Mouse (Mus musculus): Measurements from ENCODE around the gene Ninj1. TPM values are rescaled to one million over a fixed set of nuclear protein-coding genes. Genes with fewer than 3 reads are reported as not detected.
A peak's percentile ranks its signal among the peaks of the same experiment; 100 is the strongest.

The Ninj1 gene
- total and polyA plus RNA-seq, 2 experiments from 2014 or later = 50.0 to 54.4 TPM

DNA sequence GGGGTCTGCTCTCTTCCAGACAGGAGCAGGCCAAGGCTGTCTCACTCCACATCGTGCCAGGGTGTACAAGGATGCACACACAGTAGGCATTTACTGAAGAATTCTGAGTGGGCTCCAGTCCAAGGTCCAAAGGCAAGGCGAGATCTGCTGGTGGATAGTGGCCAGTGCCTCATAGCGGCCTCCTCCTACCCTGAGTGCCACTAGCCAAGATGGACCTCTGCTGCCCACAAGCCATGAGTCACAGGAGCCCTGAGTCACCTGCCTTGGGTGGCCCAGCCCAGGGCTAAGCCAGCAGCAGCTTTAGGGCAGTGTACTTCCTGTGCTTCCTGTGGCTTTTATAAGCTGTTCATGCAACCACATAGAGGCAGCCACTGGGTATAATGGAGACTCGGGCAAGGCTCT lies 26.2 kb downstream of the Ninj1 start:
- Histone ChIP-seq H3K27ac (peak overlapping the region; percentile 48; the same call in 1 of the 2 replicates), H3K4me1 (ENCODE audit: insufficient read depth, low read length) (peaks cover 28% of the 10 kb centered on the region), H3K27me3 (ENCODE audit: insufficient read depth, low read length) (no peaks in the 10 kb centered on the region), H3K4me3 (ENCODE audit: low read length) (no peak overlapping the region), H3K9me3 (ENCODE audit: low read length) (no peaks in the 10 kb centered on the region), H3K36me3 (ENCODE audit: insufficient read depth, low read length) (no peaks in the 10 kb centered on the region), H3K4me2 (ENCODE audit: low read depth, low read length) (peak overlapping the region; percentile 3; the same call in 1 of the 2 replicates), H3K9ac (replicated peaks; ENCODE audit: low read length) (no peak overlapping the region; the same call in 1 of the 2 replicates)
- WGBS = 36% methylated on average over 4 of the region's 4 CpGs
- TF ChIP-seq CTCF (IDR thresholded peaks at IDR 0.05; ENCODE audit: low read depth) = no peak
- ATAC-seq = no peak
- DNase-seq (ENCODE audit: low spot score) = peak; percentile 7

DNA sequence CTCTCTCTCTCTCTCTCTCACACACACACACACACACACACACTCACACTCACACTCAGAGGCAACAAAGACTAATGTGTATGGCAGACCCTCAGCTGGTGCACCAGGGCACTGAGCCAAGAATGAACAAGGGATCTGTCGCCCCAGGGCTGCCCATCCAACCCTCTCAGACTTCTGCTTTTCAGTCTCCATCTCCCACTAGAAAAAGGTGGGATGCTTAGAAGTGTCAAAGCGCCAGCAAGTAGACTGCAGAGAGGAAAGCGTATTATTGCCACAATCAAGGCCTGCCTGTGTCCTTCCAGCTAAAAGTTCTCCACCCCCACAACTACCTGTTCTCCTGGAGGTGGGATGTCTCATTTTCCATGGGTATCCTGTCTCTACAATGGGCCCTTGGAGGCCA lies 27.2 kb downstream of the Ninj1 start:
- H3K27me3 ChIP-seq (ENCODE audit: insufficient read depth, low read length) = no peaks in the 10 kb centered on the region
- 56% methylated on average over 3 of the region's 3 CpGs for WGBS
- no peaks in the 10 kb centered on the region for H3K9me3 ChIP-seq (ENCODE audit: low read length)
- peak overlapping the region; percentile 68; the same call in 1 of the 2 replicates for H3K9ac ChIP-seq (replicated peaks; ENCODE audit: low read length)
- peak overlapping the region; percentile 90 for H3K4me2 ChIP-seq (ENCODE audit: low read depth, low read length)
- TF ChIP-seq CTCF (IDR thresholded peaks at IDR 0.05; ENCODE audit: low read depth) = no peak
- no peak overlapping the region for H3K4me3 ChIP-seq (ENCODE audit: low read length)
- H3K27ac ChIP-seq = no peak overlapping the region
- DNase-seq (ENCODE audit: low spot score) (peak; percentile 32), ATAC-seq (no peak)
- peaks cover 28% of the 10 kb centered on the region for H3K4me1 ChIP-seq (ENCODE audit: insufficient read depth, low read length)
- no peaks in the 10 kb centered on the region for H3K36me3 ChIP-seq (ENCODE audit: insufficient read depth, low read length)

DNA sequence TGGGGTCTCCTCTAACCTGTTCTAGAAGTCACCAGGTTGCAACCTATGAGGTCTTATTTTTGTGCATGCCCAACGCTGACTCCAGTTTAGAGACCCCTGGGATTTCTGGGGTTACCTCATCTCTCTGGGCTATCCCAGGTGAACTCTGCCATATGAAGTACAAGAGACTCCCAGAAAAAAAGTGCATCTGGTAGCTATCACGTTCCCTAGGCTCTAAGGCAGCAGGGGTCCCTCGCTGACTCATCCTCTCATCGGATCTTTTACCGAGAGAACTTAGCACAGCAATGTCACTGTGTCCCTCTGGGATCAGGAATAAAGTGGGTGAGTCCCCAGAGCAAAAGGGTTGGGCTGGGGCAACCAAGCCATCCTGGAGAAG lies 27.8 kb downstream of the Ninj1 start:
- Histone ChIP-seq H3K9ac (replicated peaks; ENCODE audit: low read length) (peak overlapping the region; percentile 68), H3K27ac (peak overlapping the region; percentile 59; the same call in 1 of the 2 replicates), H3K4me1 (ENCODE audit: insufficient read depth, low read length) (peaks cover 28% of the 10 kb centered on the region), H3K27me3 (ENCODE audit: insufficient read depth, low read length) (no peaks in the 10 kb centered on the region), H3K36me3 (ENCODE audit: insufficient read depth, low read length) (no peaks in the 10 kb centered on the region), H3K9me3 (ENCODE audit: low read length) (no peaks in the 10 kb centered on the region), H3K4me3 (ENCODE audit: low read length) (peak overlapping the region; percentile 65), H3K4me2 (ENCODE audit: low read depth, low read length) (peak overlapping the region; percentile 90)
- DNase-seq (ENCODE audit: low spot score) (no peak), ATAC-seq (no peak)
- 13% methylated on average over 5 of the region's 5 CpGs for WGBS
- no peak for TF ChIP-seq CTCF (IDR thresholded peaks at IDR 0.05; ENCODE audit: low read depth)

DNA sequence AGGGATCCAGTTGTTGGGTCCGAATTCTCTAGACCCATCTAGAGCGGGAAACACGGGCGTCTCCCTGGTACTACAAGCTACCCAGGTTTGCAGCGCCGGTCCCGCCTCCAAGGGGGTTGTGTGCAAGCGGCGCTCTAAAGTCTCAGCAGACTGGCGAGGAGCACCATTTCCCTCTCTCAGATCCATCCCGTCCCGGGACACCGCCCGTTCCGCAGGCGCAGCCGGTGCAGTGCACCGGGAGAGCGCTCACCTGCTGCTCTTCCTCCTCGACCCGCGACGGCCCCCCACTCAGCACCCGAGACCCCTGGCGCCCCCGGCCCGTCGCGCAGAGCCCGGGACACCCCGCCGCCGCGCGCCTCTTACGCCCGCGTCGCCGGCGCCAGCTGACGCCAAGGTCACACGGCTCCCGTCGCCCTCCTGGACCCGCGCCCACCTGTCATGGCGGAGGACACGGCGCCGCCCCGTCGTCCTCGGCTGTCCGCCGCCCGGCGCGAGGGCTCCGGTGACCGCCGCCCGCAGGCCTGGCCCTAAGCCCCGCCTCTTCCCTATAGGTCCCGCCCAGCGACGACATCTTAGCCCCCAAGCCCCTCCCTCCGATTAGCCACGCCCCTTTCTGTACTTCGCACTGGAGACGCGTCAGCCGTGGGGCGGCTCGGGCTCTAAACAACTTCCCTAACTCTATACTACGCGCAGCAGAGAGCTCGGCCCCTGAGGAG lies 28.4 kb downstream of the Ninj1 start, which contains the start of gene Card19:
Card19 (minus strand) TSS at position 534 of the 716 bp plus-strand sequence.
- no peaks in the 10 kb centered on the region for H3K9me3 ChIP-seq (ENCODE audit: low read length)
- under 1% methylated on average over 69 of the region's 78 CpGs for WGBS
- no peaks in the 10 kb centered on the region for H3K36me3 ChIP-seq (ENCODE audit: insufficient read depth, low read length)
- peak; percentile 87 for ATAC-seq
- H3K4me3 ChIP-seq (ENCODE audit: low read length) = peak within 1 kb of the TSS; percentile 65
- peak within 1 kb of the TSS; percentile 68 for H3K9ac ChIP-seq (replicated peaks; ENCODE audit: low read length)
- H3K4me2 ChIP-seq (ENCODE audit: low read depth, low read length) = peak within 1 kb of the TSS; percentile 90
- no peaks in the 10 kb centered on the region for H3K27me3 ChIP-seq (ENCODE audit: insufficient read depth, low read length)
- peaks cover 28% of the 10 kb centered on the region for H3K4me1 ChIP-seq (ENCODE audit: insufficient read depth, low read length)
- peak within 1 kb of the TSS; percentile 59 for H3K27ac ChIP-seq
- DNase-seq (ENCODE audit: low spot score) = peak; percentile 94
- no peak for TF ChIP-seq CTCF (IDR thresholded peaks at IDR 0.05; ENCODE audit: low read depth)

DNA sequence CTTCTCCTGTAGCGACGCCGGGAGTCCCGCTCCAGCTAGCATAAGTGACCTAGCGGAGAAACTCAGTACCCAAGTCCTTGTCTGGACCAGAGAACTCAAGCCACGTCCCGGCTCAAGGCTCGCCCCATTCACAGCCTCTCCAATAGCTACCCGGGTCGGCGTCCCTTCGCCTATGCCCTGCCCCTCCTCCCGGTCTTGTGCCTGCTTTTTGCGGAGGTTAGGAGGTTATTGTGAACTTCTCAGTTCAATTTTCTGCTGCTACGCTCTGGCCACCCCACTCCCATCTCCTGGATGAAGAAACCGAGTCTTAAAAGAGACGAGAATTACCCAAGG lies 28.9 kb downstream of the Ninj1 start:
- no peak for ATAC-seq
- Histone ChIP-seq H3K27me3 (ENCODE audit: insufficient read depth, low read length) (no peaks in the 10 kb centered on the region), H3K27ac (peak overlapping the region; percentile 59; the same call in 1 of the 2 replicates), H3K9me3 (ENCODE audit: low read length) (no peaks in the 10 kb centered on the region), H3K4me2 (ENCODE audit: low read depth, low read length) (peak overlapping the region; percentile 90), H3K4me3 (ENCODE audit: low read length) (peak overlapping the region; percentile 65), H3K9ac (replicated peaks; ENCODE audit: low read length) (peak overlapping the region; percentile 68; the same call in 1 of the 2 replicates), H3K4me1 (ENCODE audit: insufficient read depth, low read length) (peaks cover 28% of the 10 kb centered on the region), H3K36me3 (ENCODE audit: insufficient read depth, low read length) (no peaks in the 10 kb centered on the region)
- WGBS = 7% methylated on average over 17 of the region's 17 CpGs
- TF ChIP-seq CTCF (IDR thresholded peaks at IDR 0.05; ENCODE audit: low read depth) = 0 out of 2 replicates have a peak, but pooled peaks have one; percentile 5
- no peak for DNase-seq (ENCODE audit: low spot score)

DNA sequence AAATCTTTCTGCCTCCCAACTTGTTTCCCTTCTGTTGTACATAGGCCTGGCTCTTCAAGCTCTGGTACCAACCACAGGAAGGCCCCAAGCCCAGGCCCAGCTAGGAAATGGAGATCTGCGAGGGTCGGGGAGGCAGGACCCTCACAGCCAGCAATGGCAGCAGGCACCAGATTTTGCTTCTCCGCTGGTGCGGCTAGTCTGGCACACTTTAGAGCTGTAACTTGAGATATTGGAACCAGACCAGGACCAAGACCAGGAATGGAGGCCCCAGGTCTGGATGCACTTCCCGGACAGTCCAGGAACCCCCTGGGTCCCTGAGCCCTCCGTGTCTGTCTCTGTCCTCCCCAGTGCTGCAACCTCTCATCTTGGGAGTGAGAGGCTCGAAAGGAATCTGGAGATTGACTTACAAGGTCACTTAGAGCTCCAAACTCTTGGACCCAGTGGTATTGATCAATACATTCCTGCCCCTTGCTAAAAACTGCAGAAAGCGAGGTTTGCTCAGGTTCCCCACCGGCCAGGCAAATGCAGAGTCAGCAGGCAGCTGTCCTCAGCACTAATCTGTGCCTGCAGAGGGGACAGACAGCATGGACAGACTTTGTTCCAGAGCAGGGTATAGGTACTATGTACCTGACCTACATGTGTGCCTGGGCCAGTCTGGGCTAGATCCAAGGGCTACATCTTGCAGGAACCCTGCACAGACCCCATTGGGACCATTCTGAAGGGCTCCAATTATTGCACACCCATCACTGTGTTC lies 29.7 kb downstream of the Ninj1 start:
- H3K4me1 ChIP-seq (ENCODE audit: insufficient read depth, low read length) = peaks cover 21% of the 10 kb centered on the region
- TF ChIP-seq CTCF (IDR thresholded peaks at IDR 0.05; ENCODE audit: low read depth) = no peak
- no peak overlapping the region for H3K9ac ChIP-seq (replicated peaks; ENCODE audit: low read length)
- H3K9me3 ChIP-seq (ENCODE audit: low read length) = no peaks in the 10 kb centered on the region
- H3K4me2 ChIP-seq (ENCODE audit: low read depth, low read length) = no peak overlapping the region
- H3K27ac ChIP-seq = peak overlapping the region; percentile 59; the same call in 1 of the 2 replicates
- H3K4me3 ChIP-seq (ENCODE audit: low read length) = no peak overlapping the region
- DNase-seq (ENCODE audit: low spot score) (no peak), ATAC-seq (no peak)
- H3K27me3 ChIP-seq (ENCODE audit: insufficient read depth, low read length) = no peaks in the 10 kb centered on the region
- WGBS = 61% methylated on average over 9 of the region's 9 CpGs
- no peaks in the 10 kb centered on the region for H3K36me3 ChIP-seq (ENCODE audit: insufficient read depth, low read length)
